Mouse (Mus musculus) stomach, postnatal 0 days (tissue): ENCODE results near the gene Serping1.

Source experiments
- CTCF ChIP-seq: IDR thresholded peaks from 2 replicates; pipeline ENCODE4 v1.5.1; 2016; ENCODE audit warnings: antibody characterized with exemption, low read depth, mild to moderate bottlenecking, moderate library complexity
- EP300 ChIP-seq: optimal IDR thresholded peaks from 2 replicates; pipeline ENCODE3; 2016; ENCODE audit warnings: antibody characterized with exemption

DNA sequence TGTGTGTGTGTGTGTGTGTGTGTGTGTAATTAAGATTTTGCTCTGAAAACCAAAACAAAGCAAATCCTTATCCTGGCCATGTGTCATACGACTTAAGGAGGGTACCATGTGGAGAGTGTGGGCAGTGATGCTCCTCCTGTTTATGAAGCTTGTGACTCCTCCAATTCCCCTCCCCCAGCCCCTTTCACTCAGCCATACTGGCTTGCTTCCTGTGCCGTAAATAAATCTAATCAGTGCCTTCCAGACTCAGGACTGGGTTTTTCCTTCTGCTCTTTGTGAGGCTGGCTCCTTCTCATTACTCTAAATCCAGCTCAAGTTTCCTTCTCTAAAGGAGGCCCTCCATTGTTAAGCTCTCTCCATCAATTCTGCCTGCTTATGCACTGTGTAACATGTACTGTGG, 48.0 kb upstream of the Serping1 start:
- TF ChIP-seq CTCF (no peak), EP300 (no peak)
